Mouse (Mus musculus) testis, adult 2 months (tissue): ENCODE data around the gene Lmnb2. TPM values are rescaled to one million over a fixed set of nuclear protein-coding genes. Genes with fewer than 3 reads are reported as not detected.

Source experiments
- H3K27ac ChIP-seq: fragments of 200-500 bp; 2 replicates; pipeline ENCODE4 v1.5.1; 2012; ENCODE audit warnings: low read depth, low read length; ENCODE audit not compliant: control insufficient read depth, insufficient read depth
- H3K27me3 ChIP-seq: fragments of 200-500 bp; 2 replicates; pipeline ENCODE4 v1.6.1; 2012; ENCODE audit warnings: mild to moderate bottlenecking, low read length, moderate library complexity; ENCODE audit not compliant: control insufficient read depth, insufficient read depth
- H3K36me3 ChIP-seq: fragments of 200-500 bp; 2 replicates; pipeline ENCODE4 v1.6.1; 2012; ENCODE audit warnings: mild to moderate bottlenecking, low read length; ENCODE audit not compliant: control insufficient read depth, insufficient read depth
- H3K4me1 ChIP-seq: fragments of 200-500 bp; 2 replicates; pipeline ENCODE4 v1.6.1; 2012; ENCODE audit warnings: low read length; ENCODE audit not compliant: control insufficient read depth, insufficient read depth
- H3K4me3 ChIP-seq: fragments of 200-500 bp; 2 replicates; pipeline ENCODE4 v1.5.1; 2012; ENCODE audit warnings: low read depth, mild to moderate bottlenecking, low read length, moderate library complexity, mixed read lengths; ENCODE audit not compliant: control insufficient read depth
- CTCF ChIP-seq: fragments of 200-500 bp; IDR thresholded peaks from 2 replicates; pipeline ENCODE4 v1.5.1; 2012; ENCODE audit warnings: low read depth, mild to moderate bottlenecking, inconsistent platforms, low read length, moderate library complexity; ENCODE audit not compliant: control insufficient read depth, insufficient read depth, insufficient replicate concordance
- POLR2A ChIP-seq: fragments of 200-500 bp; IDR thresholded peaks from 2 replicates; pipeline ENCODE4 v1.6.1; 2012; ENCODE audit warnings: low read depth, mild to moderate bottlenecking, inconsistent platforms, low read length, moderate library complexity; ENCODE audit not compliant: control insufficient read depth
- polyA plus RNA-seq: library from polyadenylated mRNA; depleted of rRNA; stranded (reverse); fragments of >200 nt; gene quantifications from 2 replicates; pipeline ENCODE4 v1.2.3, GENCODE M21; 2012; rRNA removed

Gene Lmnb2
- polyA plus RNA-seq, result 177 TPM in 2 replicates

GRCm38 (mm10) chr10:80917779-80918434 is at the start of gene Lmnb2:
TSS of gene Lmnb2 (minus strand) at chr10:80918245.
- Histone ChIP-seq H3K36me3 (no peaks in the 10 kb centered on the region), H3K27ac (no peak within 1 kb of the TSS), H3K4me1 (peaks cover 10% of the 10 kb centered on the region), H3K27me3 (no peaks in the 10 kb centered on the region; the same call in 1 of the 2 replicates), H3K4me3 (peak within 1 kb of the TSS; percentile 88)
- TF ChIP-seq POLR2A (peak; percentile 26), CTCF (no peak)

GRCm38 (mm10) chr10:80967101-80967656 is 49.1 kb upstream of the Lmnb2 start:
- Histone ChIP-seq H3K4me3 (no peak overlapping the region), H3K27ac (no peak overlapping the region), H3K27me3 (no peaks in the 10 kb centered on the region), H3K4me1 (peaks cover 10% of the 10 kb centered on the region), H3K36me3 (no peaks in the 10 kb centered on the region)
- TF ChIP-seq CTCF (no peak), POLR2A (no peak)

GRCm38 (mm10) chr10:80966296-80966695 is 48.3 kb upstream of the Lmnb2 start:
- Histone ChIP-seq H3K27ac (no peak overlapping the region), H3K27me3 (no peaks in the 10 kb centered on the region), H3K36me3 (no peaks in the 10 kb centered on the region), H3K4me1 (peaks cover 8% of the 10 kb centered on the region), H3K4me3 (no peak overlapping the region)
- TF ChIP-seq POLR2A (no peak), CTCF (no peak)

GRCm38 (mm10) chr10:80963031-80963975 is 45.3 kb upstream of the Lmnb2 start:
- Histone ChIP-seq H3K4me3 (no peak overlapping the region), H3K27ac (peak overlapping the region; percentile 16), H3K36me3 (no peaks in the 10 kb centered on the region), H3K4me1 (peaks cover 9% of the 10 kb centered on the region), H3K27me3 (no peaks in the 10 kb centered on the region)
- TF ChIP-seq POLR2A (no peak), CTCF (no peak)

- Histone ChIP-seq H3K27ac (peak overlapping the region; percentile 64), H3K4me3 (no peak overlapping the region), H3K27me3 (no peaks in the 10 kb centered on the region), H3K36me3 (no peaks in the 10 kb centered on the region), H3K4me1 (peaks cover 9% of the 10 kb centered on the region)
- TF ChIP-seq POLR2A (no peak), CTCF (no peak)
These were observed 44.5 kb upstream of the Lmnb2 start for GRCm38 (mm10) chr10:80962585-80962984.

GRCm38 (mm10) chr10:80962051-80962472 is 44.0 kb upstream of the Lmnb2 start:
- TF ChIP-seq POLR2A (no peak), CTCF (no peak)
- no peak overlapping the region for H3K4me3 ChIP-seq

GRCm38 (mm10) chr10:80960551-80961508 is 42.8 kb upstream of the Lmnb2 start:
- no peak for TF ChIP-seq POLR2A
- TF ChIP-seq CTCF, result 0 out of 2 replicates have a peak, but pooled peaks have one; percentile 25

More at GRCm38 (mm10) chr10:80962051-80962472, 44.0 kb upstream of the Lmnb2 start:
- Histone ChIP-seq H3K27ac (no peak overlapping the region; the same call in 1 of the 2 replicates), H3K4me1 (peaks cover 8% of the 10 kb centered on the region), H3K27me3 (no peaks in the 10 kb centered on the region), H3K36me3 (no peaks in the 10 kb centered on the region)

More at GRCm38 (mm10) chr10:80960551-80961508, 42.8 kb upstream of the Lmnb2 start:
- Histone ChIP-seq H3K27ac (no peak overlapping the region), H3K4me1 (peaks cover 7% of the 10 kb centered on the region), H3K36me3 (no peaks in the 10 kb centered on the region), H3K4me3 (no peak overlapping the region), H3K27me3 (no peaks in the 10 kb centered on the region)
